Mouse (Mus musculus): ENCODE measurements around the gene Myo3b.

- TF ChIP-seq CTCF (IDR thresholded peaks at IDR 0.05; ENCODE audit: low read depth) (no peak), EP300 (IDR thresholded peaks at IDR 0.05; ENCODE audit: low read depth) (no peak)
Measured at GRCm38 (mm10) chr2:70261703-70262564, 223.0 kb downstream of the Myo3b start.

Measured in liver, embryonic 14.5 days (tissue).